Mouse (Mus musculus) heart, adult 2 months (tissue): ENCODE measurements around the gene Med16.

Source experiments
- CTCF ChIP-seq: fragments of 200-600 bp; IDR thresholded peaks from 2 replicates; pipeline ENCODE4 v1.8.1; 2022; ENCODE audit warnings: antibody characterized with exemption, mild to moderate bottlenecking, moderate library complexity
- EP300 ChIP-seq: fragments of 200-500 bp; IDR thresholded peaks from 2 replicates; pipeline ENCODE4 v1.6.1; 2011; ENCODE audit warnings: low read depth, low read length, control low read depth; ENCODE audit not compliant: insufficient read depth
- POLR2A ChIP-seq: fragments of 200-500 bp; IDR thresholded peaks from 2 replicates; pipeline ENCODE4 v1.6.1; 2011; ENCODE audit warnings: mild to moderate bottlenecking, low read depth, low read length, control low read depth; ENCODE audit not compliant: insufficient read depth

DNA sequence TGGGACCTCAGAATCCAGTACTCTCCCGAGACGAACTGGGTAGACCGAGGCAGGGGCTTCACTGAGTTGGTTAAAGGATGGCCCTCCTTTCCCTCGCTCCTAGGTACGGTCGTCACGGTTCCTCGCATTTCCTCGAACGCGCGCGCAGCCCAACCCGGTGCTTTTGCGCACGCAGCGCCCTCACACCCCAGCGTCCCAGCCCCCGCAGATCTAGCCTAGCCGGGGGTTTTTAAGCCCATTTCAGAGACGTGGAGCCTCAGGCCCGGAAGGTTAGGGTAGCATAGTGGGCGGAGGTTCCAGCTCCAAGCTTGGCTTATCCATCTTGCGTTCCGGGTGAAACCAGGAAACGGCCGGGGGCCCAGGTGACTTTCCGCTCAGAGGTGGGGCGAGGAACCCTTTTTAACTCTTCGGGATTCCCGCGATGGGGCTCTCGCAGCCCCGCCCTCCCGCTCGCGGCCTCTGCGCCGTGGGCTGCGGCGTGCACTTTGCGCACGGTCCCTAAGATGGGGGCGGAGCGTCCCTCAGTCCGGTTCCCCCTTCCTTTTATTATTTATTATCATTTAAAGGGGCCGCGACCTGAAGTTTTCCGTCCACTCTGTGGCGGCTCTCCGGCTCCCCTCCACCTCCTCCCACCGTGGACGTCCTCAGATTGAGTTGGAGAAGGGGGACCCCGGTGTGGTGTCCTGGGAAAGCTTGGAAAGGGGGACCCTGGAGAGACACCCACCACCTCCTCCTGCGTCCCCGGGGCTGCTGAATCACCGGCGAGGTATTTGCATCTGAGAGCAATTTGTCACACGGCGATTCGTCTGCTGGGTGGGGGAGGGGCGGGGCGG, 18.0 kb upstream of the Med16 start, which contains the start of gene Arid3a:
- no peak for TF ChIP-seq CTCF
- no peak for TF ChIP-seq POLR2A
- TF ChIP-seq EP300: 0 out of 2 replicates have a peak, but pooled peaks have one; percentile 40
